Mouse (Mus musculus): Measurements from ENCODE around the gene Stap1.

GRCm38 (mm10) chr5:86129828-86130227, 58.3 kb downstream of the Stap1 start:
- TF ChIP-seq POLR2A (IDR thresholded peaks at IDR 0.05; ENCODE audit: extremely low read depth, insufficient read depth, low read length) (no peak), CTCF (IDR thresholded peaks at IDR 0.05; ENCODE audit: extremely low read depth, insufficient read depth, low read length) (no peak)
